Mouse (Mus musculus) MEL-GATA-1-ER (cell line): ENCODE results near the gene Ttc33.

Experiments used
- DNase-seq: peaks from one replicate; pipeline ENCODE4 v3.0.0-alpha.2; 2012; ENCODE audit warnings: low read depth; ENCODE audit errors: extremely low read depth

Ttc33 gene

GRCm38 (mm10) chr15:5241304-5242201, 56.2 kb downstream of the Ttc33 start:
- peak; percentile 64 for DNase-seq

GRCm38 (mm10) chr15:5242241-5243035, 57.1 kb downstream of the Ttc33 start:
- peak; percentile 13 for DNase-seq

- peak; percentile 64 for DNase-seq
Observed at GRCm38 (mm10) chr15:5243036-5243958, 58.0 kb downstream of the Ttc33 start.

- DNase-seq: peak; percentile 61
Observed at GRCm38 (mm10) chr15:5243959-5244905, 58.9 kb downstream of the Ttc33 start, which contains the start of gene Ptger4. Ptger4 (minus strand) TSS chr15:5244187.

- no peak for DNase-seq
Observed at GRCm38 (mm10) chr15:5250182-5250581, 64.9 kb downstream of the Ttc33 start.

- DNase-seq: no peak
Observed at GRCm38 (mm10) chr15:5260183-5260582, 74.9 kb downstream of the Ttc33 start.

GRCm38 (mm10) chr15:5261004-5261403, 75.7 kb downstream of the Ttc33 start:
- DNase-seq: peak; percentile 29

GRCm38 (mm10) chr15:5262095-5262667, 76.9 kb downstream of the Ttc33 start:
- no peak for DNase-seq

- DNase-seq: no peak
Observed at GRCm38 (mm10) chr15:5262874-5263504, 77.7 kb downstream of the Ttc33 start.

GRCm38 (mm10) chr15:5266095-5266494, 80.8 kb downstream of the Ttc33 start:
- no peak for DNase-seq
